Mouse (Mus musculus) splenic B cell, adult 2 months (primary cell): ENCODE data around the gene Rbpj.

Source experiments
- DNase-seq: peaks from one replicate; pipeline ENCODE4 v3.0.0-alpha.2; 2011; ENCODE audit warnings: low read depth, low spot score
- H3K27me3 ChIP-seq: 2 replicates; pipeline ENCODE4 v1.6.1; 2012; ENCODE audit warnings: mild to moderate bottlenecking, low read length, moderate library complexity, mixed read lengths; ENCODE audit not compliant: control insufficient read depth, poor library complexity, insufficient read depth, severe bottlenecking
- H3K36me3 ChIP-seq: 2 replicates; pipeline ENCODE4 v1.6.1; 2012; ENCODE audit warnings: mild to moderate bottlenecking, low read length, moderate library complexity, mixed read lengths; ENCODE audit not compliant: control insufficient read depth, poor library complexity, insufficient read depth, severe bottlenecking

Gene Rbpj

DNA sequence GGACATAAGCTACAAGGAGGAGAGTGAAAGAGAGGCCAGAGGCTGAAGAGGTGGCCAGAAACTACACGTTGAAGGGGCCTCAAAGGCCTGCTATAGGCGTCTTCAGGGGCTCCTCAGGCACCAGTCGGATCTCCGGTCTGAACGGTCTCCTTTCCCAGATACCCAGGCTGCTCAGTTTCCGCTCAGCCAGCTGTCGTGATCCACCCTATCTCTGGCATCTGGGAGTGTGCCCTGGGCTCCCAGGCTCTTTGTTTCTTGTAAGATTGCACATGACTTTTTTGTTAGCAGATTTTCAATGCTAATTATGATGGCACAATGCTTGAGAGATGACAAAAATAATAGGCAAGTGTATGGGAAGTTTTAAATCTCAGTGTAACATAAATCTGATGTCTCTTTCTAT is 95.2 kb downstream of the Rbpj start:
- Histone ChIP-seq H3K36me3 (no peaks in the 10 kb centered on the region), H3K27me3 (no peaks in the 10 kb centered on the region; the same call in 1 of the 2 replicates)
- DNase-seq = no peak

DNA sequence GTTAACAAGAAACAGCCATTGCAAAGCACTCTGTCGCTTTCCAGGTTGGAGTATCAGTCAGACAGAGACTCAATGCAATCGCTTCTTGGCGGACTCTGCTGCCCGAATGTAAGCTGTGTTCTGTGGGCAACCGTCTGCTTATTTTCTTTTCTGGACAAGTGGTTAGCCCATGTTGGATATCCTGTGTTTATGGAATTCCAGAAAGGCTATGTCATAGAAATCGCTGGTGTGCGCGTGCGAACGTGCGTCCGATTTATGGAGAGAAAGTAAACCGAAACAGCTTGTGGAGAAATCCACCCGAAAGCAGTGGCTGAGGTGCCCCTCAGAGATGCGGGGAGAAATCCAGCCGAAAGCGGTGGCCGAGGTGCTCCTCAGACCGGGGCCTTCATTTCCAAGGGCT is 98.4 kb downstream of the Rbpj start:
- Histone ChIP-seq H3K27me3 (no peaks in the 10 kb centered on the region; the same call in 1 of the 2 replicates), H3K36me3 (no peaks in the 10 kb centered on the region)
- DNase-seq = no peak

DNA sequence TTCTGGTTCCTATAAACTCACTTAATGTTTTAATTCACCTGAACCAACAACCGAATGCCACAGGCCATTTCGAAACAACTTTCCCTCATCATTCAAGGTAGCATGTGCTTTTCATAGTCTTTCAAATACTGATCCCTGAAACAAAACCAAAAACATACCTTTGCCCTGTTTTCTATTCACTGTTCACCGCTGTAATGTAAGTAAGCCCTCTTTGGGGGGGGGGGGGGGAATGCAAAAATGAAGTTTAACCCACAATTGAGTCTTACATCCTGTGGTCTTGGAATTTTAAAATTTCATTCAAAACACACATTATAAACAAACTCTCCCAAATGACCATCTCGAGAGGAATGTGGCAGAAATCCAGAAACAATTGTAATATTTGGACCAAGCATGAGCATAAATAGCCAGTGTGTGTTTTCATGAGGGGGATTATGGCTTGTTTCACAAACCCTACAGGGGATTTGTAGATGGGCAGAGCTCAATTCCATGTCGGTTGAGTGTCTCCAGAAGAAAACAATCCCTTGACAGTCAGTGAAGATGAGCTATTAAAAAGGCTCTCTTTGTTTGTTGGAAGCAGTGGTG is 99.4 kb downstream of the Rbpj start:
- DNase-seq = no peak
- Histone ChIP-seq H3K27me3 (no peaks in the 10 kb centered on the region; the same call in 1 of the 2 replicates), H3K36me3 (no peaks in the 10 kb centered on the region)

DNA sequence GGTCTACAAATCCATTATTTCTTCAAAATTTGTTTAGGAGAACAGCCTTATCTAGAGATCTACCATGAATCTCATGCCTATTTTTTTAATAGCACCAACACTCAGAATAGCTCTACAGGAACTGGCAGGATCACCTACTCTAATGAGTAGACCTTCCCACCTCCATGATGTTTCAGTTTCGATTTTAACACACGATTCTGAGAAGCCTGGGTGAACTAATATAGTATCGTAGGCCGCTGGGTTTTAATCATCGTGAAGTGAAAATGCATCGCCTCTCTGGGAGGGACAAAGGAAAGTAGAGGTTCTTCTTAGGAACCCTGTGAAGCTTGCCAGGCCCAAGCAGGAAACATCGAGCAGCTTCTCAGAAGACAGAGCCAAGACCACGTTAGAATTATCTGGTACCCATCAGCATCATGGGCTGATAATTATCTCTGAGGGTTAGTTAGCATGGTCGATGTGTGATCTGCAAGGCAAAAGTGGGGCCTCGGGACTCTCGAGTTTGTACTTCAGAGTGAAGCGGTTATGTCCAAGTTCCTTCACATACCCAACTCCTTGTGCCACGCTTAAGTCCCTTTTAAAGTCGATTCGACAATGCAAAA is 100.6 kb downstream of the Rbpj start:
- Histone ChIP-seq H3K36me3 (no peaks in the 10 kb centered on the region), H3K27me3 (no peaks in the 10 kb centered on the region)
- DNase-seq = peak; percentile 22

DNA sequence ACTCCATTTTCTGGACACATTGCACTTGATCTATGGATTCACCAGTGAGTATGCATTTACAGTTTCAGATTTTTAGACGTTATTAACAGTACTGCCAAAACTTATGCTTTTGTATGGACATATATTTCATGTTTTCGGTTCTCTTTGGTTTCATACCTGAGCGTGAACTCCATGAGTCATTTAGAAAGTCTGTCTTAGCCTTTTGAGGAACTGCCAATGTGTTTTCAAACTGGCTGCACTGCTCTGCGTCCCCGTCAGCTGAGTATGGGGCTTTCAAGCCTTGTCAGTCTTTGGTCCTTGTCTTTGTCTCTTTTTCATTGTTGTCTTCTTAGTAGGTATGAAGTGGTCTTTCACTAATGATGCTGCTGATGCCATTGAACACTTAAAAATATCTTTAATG is 106.5 kb downstream of the Rbpj start:
- Histone ChIP-seq H3K27me3 (no peaks in the 10 kb centered on the region), H3K36me3 (no peaks in the 10 kb centered on the region)
- peak; percentile 75 for DNase-seq

DNA sequence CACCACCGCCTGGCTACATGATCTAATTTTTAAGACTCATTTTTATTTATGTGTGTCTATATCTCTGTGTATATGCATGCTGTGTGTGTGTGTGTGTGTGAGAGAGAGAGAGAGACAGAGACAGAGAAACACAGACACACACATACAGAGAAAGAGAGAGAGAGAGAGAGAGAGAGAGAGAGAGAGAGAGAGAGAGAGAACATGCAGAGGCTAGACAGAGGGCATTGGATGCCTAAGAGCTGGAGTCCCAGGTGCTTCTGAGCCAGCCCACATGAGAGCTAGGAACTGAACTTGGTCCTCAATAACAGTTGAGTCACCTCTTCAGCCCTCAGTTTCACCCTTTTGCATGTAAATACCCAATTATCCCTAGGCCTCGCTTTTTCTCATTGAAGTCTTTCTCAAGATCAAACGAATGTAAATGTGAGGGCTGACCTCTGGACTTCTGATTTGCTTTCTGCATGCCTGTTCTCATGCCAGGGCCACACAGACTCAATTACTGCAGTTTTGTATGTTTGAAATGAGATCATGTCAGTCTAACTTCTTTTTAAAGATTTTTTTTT is 109.0 kb downstream of the Rbpj start:
- no peak for DNase-seq
- H3K36me3 ChIP-seq = no peaks in the 10 kb centered on the region

DNA sequence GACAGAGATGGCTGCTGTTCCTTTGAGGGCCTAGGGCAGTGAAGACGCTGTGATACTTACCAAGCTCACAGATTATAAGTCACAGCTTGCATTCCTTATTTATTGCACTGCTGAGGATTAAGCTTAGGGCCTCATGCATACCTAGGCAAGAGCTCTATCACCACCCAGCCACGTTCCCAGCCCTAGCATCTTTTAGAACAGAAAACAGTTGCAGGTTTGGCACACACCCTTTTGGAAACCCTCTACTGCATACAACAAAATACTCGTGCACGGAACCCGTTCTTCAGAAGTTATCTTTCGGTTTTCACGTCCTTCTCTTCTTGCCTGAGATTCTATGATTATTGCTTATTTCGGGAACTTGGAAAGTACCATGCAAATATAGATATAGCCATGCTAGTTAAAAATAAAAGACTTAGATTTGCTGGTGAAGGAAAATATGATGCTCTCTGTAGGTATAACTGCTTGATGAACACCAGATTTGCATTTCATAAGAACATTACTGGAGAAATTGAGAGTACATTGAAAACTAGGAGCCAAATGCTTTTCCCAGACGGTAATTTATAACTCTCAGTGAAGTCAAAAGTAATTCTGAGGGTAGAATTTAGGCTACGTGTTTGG is 111.4 kb downstream of the Rbpj start:
- Histone ChIP-seq H3K27me3 (no peaks in the 10 kb centered on the region), H3K36me3 (no peaks in the 10 kb centered on the region)
- no peak for DNase-seq

More for the DNA sequence above, 109.0 kb downstream of the Rbpj start:
- no peaks in the 10 kb centered on the region for H3K27me3 ChIP-seq

DNA sequence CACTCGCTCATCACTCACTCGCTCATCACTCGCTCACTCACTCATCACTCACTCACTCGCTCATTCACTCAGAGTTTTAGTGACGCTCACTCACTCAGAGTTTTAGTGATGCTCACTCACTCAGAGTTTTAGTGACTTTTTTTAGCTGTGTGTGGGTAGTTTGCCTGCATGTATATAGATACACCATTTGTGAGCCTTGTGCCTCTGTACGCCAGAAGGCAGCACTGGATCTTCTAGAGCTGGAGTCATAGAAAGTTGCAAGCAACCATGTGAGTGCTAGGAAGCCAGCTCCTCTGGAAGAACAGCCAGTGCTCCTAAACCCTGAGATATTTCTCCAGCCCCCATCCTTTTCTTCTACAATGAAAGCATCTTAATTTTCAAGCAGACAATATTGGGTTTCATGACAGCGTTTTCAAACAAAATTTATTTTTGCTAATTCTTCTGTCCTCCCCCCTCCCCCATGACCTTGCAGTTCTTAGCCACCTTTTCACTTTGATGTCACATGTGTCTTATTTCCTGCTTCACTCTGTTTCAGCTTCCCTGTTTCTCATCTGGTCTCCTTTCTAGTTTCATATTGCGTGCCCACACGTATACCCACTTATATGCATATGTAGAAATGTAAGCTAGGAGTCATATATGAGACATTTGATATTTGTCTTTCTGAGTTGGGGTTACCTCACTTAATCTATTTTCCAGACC is 118.3 kb downstream of the Rbpj start:
- Histone ChIP-seq H3K36me3 (no peaks in the 10 kb centered on the region), H3K27me3 (no peaks in the 10 kb centered on the region; the same call in 1 of the 2 replicates)
- DNase-seq = peak; percentile 45

DNA sequence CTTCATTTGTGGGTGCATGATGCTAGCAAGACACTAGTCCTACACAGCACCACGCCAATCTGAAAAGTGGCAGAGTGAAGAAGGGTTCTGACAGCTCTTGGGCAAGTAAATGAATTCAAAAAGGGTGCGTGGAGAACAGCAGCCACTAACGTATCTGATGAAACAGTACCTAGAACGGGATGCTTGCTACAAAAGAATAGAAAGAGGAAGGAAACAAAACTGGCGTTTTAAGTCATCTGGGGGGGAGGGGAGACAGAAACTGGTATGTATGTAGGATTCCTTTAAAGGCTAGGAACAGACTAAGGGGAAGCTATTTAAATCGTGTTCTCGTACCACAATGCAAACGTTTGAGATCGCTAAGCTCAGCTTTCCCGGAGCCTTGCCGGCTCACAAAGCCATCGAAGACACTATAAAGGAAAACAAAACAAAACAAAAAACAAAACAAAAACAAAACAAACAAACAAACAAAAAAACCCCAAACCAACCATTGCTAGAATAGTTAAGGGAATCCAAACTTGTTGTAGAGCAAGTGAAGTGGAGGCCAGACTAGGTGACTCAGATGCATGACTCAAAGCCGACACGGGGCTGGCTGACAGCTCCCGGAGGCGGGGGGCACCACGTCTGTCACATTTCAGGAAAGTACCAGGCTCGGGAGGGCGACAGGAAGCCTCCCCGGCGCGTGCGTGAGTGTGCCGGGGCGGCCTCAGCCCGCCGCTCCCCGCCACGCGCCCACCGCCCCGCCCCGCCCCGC is 122.6 kb downstream of the Rbpj start:
- DNase-seq = peak; percentile 80
- Histone ChIP-seq H3K36me3 (no peaks in the 10 kb centered on the region), H3K27me3 (no peaks in the 10 kb centered on the region; the same call in 1 of the 2 replicates)

DNA sequence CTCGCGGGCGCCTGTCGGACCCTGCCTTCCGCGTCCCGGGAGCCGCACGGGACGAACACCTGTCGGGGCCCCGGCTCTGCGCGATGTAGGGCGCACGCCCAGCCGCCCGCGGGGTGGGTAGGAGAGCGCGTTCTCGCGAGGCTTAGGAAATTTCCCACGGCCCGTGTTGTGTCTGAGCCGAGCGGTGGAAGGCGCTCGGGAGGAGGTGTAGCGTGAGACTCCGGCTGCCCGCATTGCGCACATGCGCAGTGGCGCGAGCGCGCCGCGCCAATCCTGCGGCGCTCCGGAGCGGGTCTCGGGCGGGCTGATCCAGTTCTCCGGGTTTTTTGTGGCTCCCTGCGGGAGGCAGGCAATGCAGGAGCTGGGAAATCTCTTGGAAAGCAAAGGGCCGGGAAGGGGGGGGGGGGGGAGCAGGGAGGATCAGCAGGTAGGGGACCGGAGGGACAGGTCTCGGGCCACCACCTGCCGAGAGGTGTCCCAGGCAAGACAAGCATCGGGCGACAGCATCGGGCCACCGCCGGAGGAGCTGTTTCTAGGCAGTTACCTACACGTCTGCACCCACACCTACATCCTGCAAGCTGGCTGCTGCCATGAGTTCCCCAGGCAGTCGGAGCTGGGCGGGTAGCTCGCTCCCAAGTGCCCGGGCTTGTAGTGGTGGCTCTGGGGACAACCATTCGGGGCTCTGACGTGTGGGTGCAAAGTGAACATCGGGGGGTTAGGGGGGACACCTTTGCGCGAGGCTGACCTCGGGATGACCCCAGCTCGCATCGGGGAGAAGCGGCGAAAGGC is 123.4 kb downstream of the Rbpj start:
- H3K27me3 ChIP-seq = no peaks in the 10 kb centered on the region; the same call in 1 of the 2 replicates
- no peaks in the 10 kb centered on the region for H3K36me3 ChIP-seq

DNA sequence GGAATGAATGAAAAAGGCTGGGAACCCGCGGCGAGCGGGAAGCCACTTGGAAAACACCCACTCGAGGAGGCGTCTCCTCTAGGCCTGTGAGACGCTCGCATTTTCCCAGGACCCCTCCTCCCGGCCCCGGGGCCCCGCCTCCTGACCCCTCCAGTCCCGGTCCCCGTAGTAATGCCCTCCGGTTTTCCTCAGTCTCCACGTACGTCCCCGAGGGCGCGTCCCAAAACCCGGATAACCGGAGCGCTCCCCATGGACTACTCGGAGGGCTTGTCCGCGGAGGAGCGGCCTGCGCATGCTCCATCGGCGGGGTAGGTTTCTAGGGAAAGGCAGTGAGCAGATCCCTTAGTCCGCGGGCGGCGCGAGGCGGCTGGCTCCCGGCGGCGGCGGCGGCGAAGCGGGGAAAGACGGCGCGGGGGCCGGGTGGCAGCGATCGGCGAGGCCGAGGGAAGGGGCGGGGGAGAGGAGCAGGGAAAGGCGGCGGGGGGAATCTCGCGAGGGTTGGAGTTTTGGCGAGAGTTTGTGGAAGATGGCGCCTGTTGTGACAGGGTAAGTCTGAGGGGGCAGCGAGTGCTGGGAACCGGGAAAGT is 124.3 kb downstream of the Rbpj start:
- DNase-seq = peak; percentile 93
- H3K27me3 ChIP-seq = no peaks in the 10 kb centered on the region
- no peaks in the 10 kb centered on the region for H3K36me3 ChIP-seq

More for the DNA sequence above, 123.4 kb downstream of the Rbpj start:
- peak; percentile 94 for DNase-seq

DNA sequence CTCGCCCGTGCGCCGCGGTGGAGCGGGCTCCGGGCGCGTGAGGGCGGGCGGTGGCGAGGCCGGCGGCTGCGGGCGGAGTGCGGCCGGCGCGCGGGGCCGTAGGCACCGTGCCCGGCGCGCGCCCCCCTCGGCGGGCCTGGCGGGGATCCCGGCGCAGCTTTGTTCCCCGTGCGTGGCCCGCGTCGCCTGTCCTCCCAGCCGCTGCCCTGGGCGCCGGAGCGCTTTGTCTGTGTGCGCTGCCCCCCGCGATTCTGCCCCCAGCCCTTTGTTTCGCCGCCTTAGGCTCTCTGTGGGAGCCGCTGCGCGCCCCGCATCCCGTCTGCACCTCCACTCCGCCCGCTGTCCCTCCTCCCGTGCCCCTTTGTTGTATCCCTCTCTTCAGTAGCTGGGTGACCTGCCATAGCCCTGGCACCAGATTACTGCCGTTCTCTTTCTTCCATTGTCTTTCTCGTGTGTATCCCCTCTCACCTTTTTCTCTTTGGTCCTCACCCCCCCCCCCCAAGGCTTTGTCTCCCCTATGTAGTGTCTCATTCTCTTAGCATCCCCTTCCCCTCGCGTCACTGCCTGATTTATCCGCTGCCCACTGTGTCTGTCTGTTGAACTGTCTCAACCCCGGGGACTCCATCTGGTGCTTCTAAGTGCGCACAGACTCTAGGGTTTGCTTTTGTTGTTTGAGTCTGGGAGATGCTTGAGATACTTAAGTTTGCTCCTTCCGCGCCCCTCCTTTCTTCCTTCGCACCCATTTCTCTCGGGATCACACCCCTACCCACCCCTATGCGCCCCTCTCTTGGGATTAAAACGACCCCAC is 125.1 kb downstream of the Rbpj start:
- Histone ChIP-seq H3K27me3 (no peaks in the 10 kb centered on the region), H3K36me3 (no peaks in the 10 kb centered on the region)
- DNase-seq = peak; percentile 28

DNA sequence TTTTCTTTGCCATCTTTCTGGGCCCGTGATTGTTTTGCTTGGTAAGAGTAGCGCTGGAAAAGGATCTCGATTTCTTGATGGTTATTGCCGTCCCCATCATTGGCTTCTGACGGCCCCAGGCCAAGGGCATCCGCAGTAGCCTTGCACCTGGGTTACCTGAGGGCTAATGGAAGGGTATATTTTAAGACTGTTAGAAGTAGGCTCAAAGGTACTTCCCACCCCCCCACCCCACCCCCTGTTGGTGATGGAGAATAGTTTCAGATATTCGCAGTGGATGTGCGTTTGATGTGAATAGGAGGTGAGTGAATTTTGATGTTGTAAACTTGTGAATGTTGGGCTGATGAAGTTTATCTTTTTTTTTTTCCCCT is 125.7 kb downstream of the Rbpj start:
- DNase-seq = peak; percentile 22
- H3K36me3 ChIP-seq = no peaks in the 10 kb centered on the region
- H3K27me3 ChIP-seq = no peaks in the 10 kb centered on the region
